Mouse (Mus musculus) hindbrain, embryonic 13.5 days (tissue): Measurements from ENCODE around the gene Tbca. TPM values are rescaled to one million over a fixed set of nuclear protein-coding genes. Genes with fewer than 3 reads are reported as not detected.

Experiments used
- ATAC-seq: fragments of 200-750 bp; cut with Nextera tagmentation; 2 replicates; pipeline ENCODE4 v1.8.0; 2017; ENCODE audit warnings: moderate TSS enrichment; ENCODE audit not compliant: low FRiP score
- H3K27ac ChIP-seq: fragments of 300-500 bp; sonication (generic); 2 replicates; pipeline ENCODE4 v1.5.1; 2015; ENCODE audit warnings: inconsistent platforms, mild to moderate bottlenecking, moderate library complexity
- H3K27me3 ChIP-seq: fragments of 300-500 bp; sonication (generic); 2 replicates; pipeline ENCODE4 v1.6.1; 2015; ENCODE audit warnings: mild to moderate bottlenecking, inconsistent platforms
- H3K36me3 ChIP-seq: fragments of 300-500 bp; sonication (generic); 2 replicates; pipeline ENCODE4 v1.6.1; 2015; ENCODE audit warnings: mild to moderate bottlenecking, inconsistent platforms
- H3K4me1 ChIP-seq: fragments of 300-500 bp; sonication (generic); replicated peaks from 2 replicates; pipeline ENCODE4 v1.6.1; 2015; ENCODE audit warnings: inconsistent platforms
- H3K4me2 ChIP-seq: fragments of 300-500 bp; sonication (generic); 2 replicates; pipeline ENCODE4 v1.6.1; 2015; ENCODE audit warnings: inconsistent platforms, mild to moderate bottlenecking, moderate library complexity
- H3K4me3 ChIP-seq: fragments of 300-500 bp; sonication (generic); 2 replicates; pipeline ENCODE4 v1.5.1; 2015; ENCODE audit warnings: mild to moderate bottlenecking, inconsistent platforms
- H3K9ac ChIP-seq: fragments of 300-500 bp; sonication (generic); 2 replicates; pipeline ENCODE4 v1.6.1; 2015; ENCODE audit warnings: mild to moderate bottlenecking, inconsistent platforms
- H3K9me3 ChIP-seq: fragments of 300-500 bp; sonication (generic); 2 replicates; pipeline ENCODE4 v1.6.1; 2016; ENCODE audit warnings: inconsistent platforms
- WGBS: fragments of 180-500 bp; shearing (Covaris S2); methylation state at CpG from one replicate; pipeline ENCODE4 v1.1.7; 2015; 5-methylcytosine and 5-hydroxymethylcytosine counted together
- polyA plus RNA-seq: library from polyadenylated mRNA; unstranded; fragments of >200 nt; fragmentation: Nextera tagmentation; extraction: Ambion mirVana; gene quantifications from 2 replicates; pipeline ENCODE4 v1.2.1, GENCODE M21; 2015

The Tbca gene
- polyA plus RNA-seq, 1 experiment from 2014 or later: 286 TPM

- no peak for ATAC-seq
- H3K36me3 ChIP-seq: no peaks in the 10 kb centered on the region
- peaks cover 26% of the 10 kb centered on the region for H3K4me1 ChIP-seq
- peak overlapping the region; percentile 65; the same call in 1 of the 2 replicates for H3K9ac ChIP-seq
- peak overlapping the region; percentile 85 for H3K27ac ChIP-seq
- no peaks in the 10 kb centered on the region for H3K9me3 ChIP-seq
- H3K4me2 ChIP-seq: peak overlapping the region; percentile 57
- peak overlapping the region; percentile 40 for H3K4me3 ChIP-seq
- H3K27me3 ChIP-seq: peaks cover 91% of the 10 kb centered on the region
- 2% methylated on average over 36 of the region's 36 CpGs for WGBS
Measured at GRCm38 (mm10) chr13:94883966-94884960, 95.6 kb downstream of the Tbca start.

- H3K4me2 ChIP-seq: peak overlapping the region; percentile 40
- no peaks in the 10 kb centered on the region for H3K36me3 ChIP-seq
- 0 out of 2 replicates have a peak, but pooled peaks have one; percentile 33 for ATAC-seq
- H3K4me1 ChIP-seq: peaks cover 26% of the 10 kb centered on the region
- no peaks in the 10 kb centered on the region for H3K9me3 ChIP-seq
- H3K4me3 ChIP-seq: peak overlapping the region; percentile 24
- peak overlapping the region; percentile 53 for H3K9ac ChIP-seq
- peak overlapping the region; percentile 83 for H3K27ac ChIP-seq
- peaks cover 94% of the 10 kb centered on the region for H3K27me3 ChIP-seq
- 1% methylated on average over 81 of the region's 81 CpGs for WGBS
Measured at GRCm38 (mm10) chr13:94885291-94886235, 96.9 kb downstream of the Tbca start.

Other genes starting within 250 kb of the Tbca start
- 10.0 and 14.1 TPM in 2 replicates for gene Otp, start 86.7 kb downstream of the Tbca start, polyA plus RNA-seq
- gene Wdr41, start 187.4 kb downstream of the Tbca start, polyA plus RNA-seq: 23.2 and 25.0 TPM in 2 replicates